Mouse (Mus musculus): ENCODE measurements at regions not wholly inside any gene's neighbourhood (a gene's known extent, or its start where the extent isn't known, plus 50 kb on each side); places are given as distances from the start of the nearest gene placed in this dataset.

- TF ChIP-seq CTCF (IDR thresholded peaks at IDR 0.05; ENCODE audit: low read depth) (no peak), EP300 (IDR thresholded peaks at IDR 0.05; ENCODE audit: low read depth) (no peak)
Observed at GRCm38 (mm10) chr15:31721019-31721418, 119.4 kb downstream of the Fam173b start.

All from liver, postnatal 0 days (tissue).